Mouse (Mus musculus): ENCODE measurements at regions not wholly inside any gene's neighbourhood (a gene's known extent, or its start where the extent isn't known, plus 50 kb on each side); places are given as distances from the start of the nearest gene placed in this dataset.

GRCm38 (mm10) chr19:14293172-14293571, 304.7 kb downstream of the Tle4 start:
- no peak overlapping the region for H3K27ac ChIP-seq (replicated peaks)
- WGBS = 75% methylated on average over 3 of the region's 3 CpGs
- no peaks in the 10 kb centered on the region for H3K36me3 ChIP-seq
- no peaks in the 10 kb centered on the region for H3K4me1 ChIP-seq
- no peaks in the 10 kb centered on the region for H3K9me3 ChIP-seq
- H3K4me2 ChIP-seq (replicated peaks) = no peak overlapping the region
- no peak for ATAC-seq (ENCODE audit: low FRiP score, low read depth)
- peaks cover 3% of the 10 kb centered on the region; the same call in 1 of the 2 replicates for H3K27me3 ChIP-seq
- H3K4me3 ChIP-seq = no peak overlapping the region
- H3K9ac ChIP-seq (replicated peaks) = no peak overlapping the region

GRCm38 (mm10) chr19:14301176-14301943, 296.5 kb downstream of the Tle4 start:
- Histone ChIP-seq H3K4me2 (replicated peaks) (no peak overlapping the region), H3K27ac (replicated peaks) (no peak overlapping the region), H3K9ac (replicated peaks) (no peak overlapping the region), H3K4me3 (no peak overlapping the region), H3K4me1 (no peaks in the 10 kb centered on the region; the same call in 1 of the 2 replicates), H3K27me3 (no peaks in the 10 kb centered on the region), H3K9me3 (no peaks in the 10 kb centered on the region), H3K36me3 (no peaks in the 10 kb centered on the region)
- ATAC-seq (ENCODE audit: low FRiP score, low read depth) = no peak
- 85% methylated on average over 6 of the region's 6 CpGs for WGBS

- Histone ChIP-seq H3K4me3 (no peak overlapping the region), H3K4me2 (replicated peaks) (no peak overlapping the region), H3K9ac (replicated peaks) (no peak overlapping the region), H3K9me3 (no peaks in the 10 kb centered on the region), H3K27ac (replicated peaks) (no peak overlapping the region), H3K4me1 (no peaks in the 10 kb centered on the region), H3K27me3 (peaks cover 15% of the 10 kb centered on the region), H3K36me3 (no peaks in the 10 kb centered on the region)
- ATAC-seq (ENCODE audit: low FRiP score, low read depth) = no peak
- 66% methylated on average over 7 of the region's 7 CpGs for WGBS
These were observed 283.6 kb downstream of the Tle4 start for GRCm38 (mm10) chr19:14314301-14314700.

- Histone ChIP-seq H3K9me3 (no peaks in the 10 kb centered on the region), H3K27me3 (peaks cover 25% of the 10 kb centered on the region), H3K4me2 (replicated peaks) (no peak overlapping the region), H3K36me3 (no peaks in the 10 kb centered on the region), H3K9ac (replicated peaks) (no peak overlapping the region), H3K4me3 (no peak overlapping the region), H3K27ac (replicated peaks) (no peak overlapping the region), H3K4me1 (peaks cover 1% of the 10 kb centered on the region; the same call in 1 of the 2 replicates)
- no peak for ATAC-seq (ENCODE audit: low FRiP score, low read depth)
- 40% methylated on average over 3 of the region's 3 CpGs for WGBS
These were observed 278.1 kb downstream of the Tle4 start for GRCm38 (mm10) chr19:14319677-14320191.

- peaks cover 32% of the 10 kb centered on the region for H3K27me3 ChIP-seq
- no peak overlapping the region for H3K4me3 ChIP-seq
- ATAC-seq (ENCODE audit: low FRiP score, low read depth) = peak; percentile 88
- no peak overlapping the region for H3K9ac ChIP-seq (replicated peaks)
- H3K4me1 ChIP-seq = peaks cover 22% of the 10 kb centered on the region; the same call in 1 of the 2 replicates
- WGBS = 27% methylated on average over 9 of the region's 9 CpGs
- H3K4me2 ChIP-seq (replicated peaks) = no peak overlapping the region; the same call in 1 of the 2 replicates
- H3K27ac ChIP-seq (replicated peaks) = 0 out of 2 replicates have a peak overlapping the region, but pooled peaks have one; percentile 7
- no peaks in the 10 kb centered on the region for H3K36me3 ChIP-seq
- no peaks in the 10 kb centered on the region for H3K9me3 ChIP-seq
These were observed 272.3 kb downstream of the Tle4 start for GRCm38 (mm10) chr19:14325353-14326052.

- H3K4me3 ChIP-seq = no peak overlapping the region
- 80% methylated on average over 6 of the region's 6 CpGs for WGBS
- H3K4me2 ChIP-seq (replicated peaks) = no peak overlapping the region
- no peak overlapping the region for H3K9ac ChIP-seq (replicated peaks)
- peaks cover 5% of the 10 kb centered on the region; the same call in 1 of the 2 replicates for H3K4me1 ChIP-seq
- no peak overlapping the region for H3K27ac ChIP-seq (replicated peaks)
- no peaks in the 10 kb centered on the region for H3K36me3 ChIP-seq
- H3K27me3 ChIP-seq = peaks cover 18% of the 10 kb centered on the region
- ATAC-seq (ENCODE audit: low FRiP score, low read depth) = no peak
- H3K9me3 ChIP-seq = no peaks in the 10 kb centered on the region
These were observed 264.5 kb downstream of the Tle4 start for GRCm38 (mm10) chr19:14333041-14334012.

- Histone ChIP-seq H3K9me3 (no peaks in the 10 kb centered on the region), H3K9ac (replicated peaks) (no peak overlapping the region), H3K27me3 (peaks cover 4% of the 10 kb centered on the region; the same call in 1 of the 2 replicates), H3K36me3 (no peaks in the 10 kb centered on the region), H3K4me3 (no peak overlapping the region), H3K4me2 (replicated peaks) (no peak overlapping the region), H3K4me1 (peaks cover 5% of the 10 kb centered on the region; the same call in 1 of the 2 replicates), H3K27ac (replicated peaks) (no peak overlapping the region)
- 40% methylated on average over 5 of the region's 5 CpGs for WGBS
- peak; percentile 58 for ATAC-seq (ENCODE audit: low FRiP score, low read depth)
These were observed 260.8 kb downstream of the Tle4 start for GRCm38 (mm10) chr19:14337025-14337424.

- ATAC-seq (ENCODE audit: low FRiP score, low read depth) = no peak
- H3K27ac ChIP-seq (replicated peaks) = no peak overlapping the region
- 91% methylated on average over 2 of the region's 2 CpGs for WGBS
- H3K27me3 ChIP-seq = peaks cover 10% of the 10 kb centered on the region
- H3K36me3 ChIP-seq = no peaks in the 10 kb centered on the region
- H3K4me1 ChIP-seq = peaks cover 5% of the 10 kb centered on the region; the same call in 1 of the 2 replicates
- no peak overlapping the region for H3K4me3 ChIP-seq
- H3K9ac ChIP-seq (replicated peaks) = no peak overlapping the region
- H3K4me2 ChIP-seq (replicated peaks) = no peak overlapping the region
- no peaks in the 10 kb centered on the region for H3K9me3 ChIP-seq
These were observed 257.1 kb downstream of the Tle4 start for GRCm38 (mm10) chr19:14340759-14341158.

- Histone ChIP-seq H3K4me1 (peaks cover 7% of the 10 kb centered on the region; the same call in 1 of the 2 replicates), H3K27ac (replicated peaks) (no peak overlapping the region), H3K9me3 (no peaks in the 10 kb centered on the region), H3K4me3 (no peak overlapping the region), H3K27me3 (peaks cover 12% of the 10 kb centered on the region), H3K9ac (replicated peaks) (no peak overlapping the region), H3K4me2 (replicated peaks) (no peak overlapping the region), H3K36me3 (no peaks in the 10 kb centered on the region)
- 78% methylated on average over 5 of the region's 5 CpGs for WGBS
- ATAC-seq (ENCODE audit: low FRiP score, low read depth) = no peak
These were observed 254.0 kb downstream of the Tle4 start for GRCm38 (mm10) chr19:14343890-14344289.

- 94% methylated on average over 3 of the region's 3 CpGs for WGBS
- H3K36me3 ChIP-seq = no peaks in the 10 kb centered on the region
- no peak overlapping the region for H3K4me3 ChIP-seq
- no peak overlapping the region for H3K4me2 ChIP-seq (replicated peaks)
- peaks cover 7% of the 10 kb centered on the region; the same call in 1 of the 2 replicates for H3K4me1 ChIP-seq
- peaks cover 12% of the 10 kb centered on the region for H3K27me3 ChIP-seq
- no peak overlapping the region for H3K27ac ChIP-seq (replicated peaks)
- no peaks in the 10 kb centered on the region for H3K9me3 ChIP-seq
- ATAC-seq (ENCODE audit: low FRiP score, low read depth) = no peak
- H3K9ac ChIP-seq (replicated peaks) = no peak overlapping the region
These were observed 253.4 kb downstream of the Tle4 start for GRCm38 (mm10) chr19:14344467-14344866.

GRCm38 (mm10) chr19:14347026-14347425, 250.8 kb downstream of the Tle4 start:
- Histone ChIP-seq H3K9me3 (no peaks in the 10 kb centered on the region), H3K4me1 (peaks cover 10% of the 10 kb centered on the region; the same call in 1 of the 2 replicates), H3K4me2 (replicated peaks) (no peak overlapping the region), H3K4me3 (no peak overlapping the region), H3K36me3 (no peaks in the 10 kb centered on the region), H3K27ac (replicated peaks) (no peak overlapping the region), H3K27me3 (peaks cover 12% of the 10 kb centered on the region), H3K9ac (replicated peaks) (no peak overlapping the region)
- 49% methylated on average over 2 of the region's 2 CpGs for WGBS
- no peak for ATAC-seq (ENCODE audit: low FRiP score, low read depth)
